Mouse (Mus musculus): ENCODE measurements at regions not wholly inside any gene's neighbourhood (a gene's known extent, or its start where the extent isn't known, plus 50 kb on each side); places are given as distances from the start of the nearest gene placed in this dataset.

DNA sequence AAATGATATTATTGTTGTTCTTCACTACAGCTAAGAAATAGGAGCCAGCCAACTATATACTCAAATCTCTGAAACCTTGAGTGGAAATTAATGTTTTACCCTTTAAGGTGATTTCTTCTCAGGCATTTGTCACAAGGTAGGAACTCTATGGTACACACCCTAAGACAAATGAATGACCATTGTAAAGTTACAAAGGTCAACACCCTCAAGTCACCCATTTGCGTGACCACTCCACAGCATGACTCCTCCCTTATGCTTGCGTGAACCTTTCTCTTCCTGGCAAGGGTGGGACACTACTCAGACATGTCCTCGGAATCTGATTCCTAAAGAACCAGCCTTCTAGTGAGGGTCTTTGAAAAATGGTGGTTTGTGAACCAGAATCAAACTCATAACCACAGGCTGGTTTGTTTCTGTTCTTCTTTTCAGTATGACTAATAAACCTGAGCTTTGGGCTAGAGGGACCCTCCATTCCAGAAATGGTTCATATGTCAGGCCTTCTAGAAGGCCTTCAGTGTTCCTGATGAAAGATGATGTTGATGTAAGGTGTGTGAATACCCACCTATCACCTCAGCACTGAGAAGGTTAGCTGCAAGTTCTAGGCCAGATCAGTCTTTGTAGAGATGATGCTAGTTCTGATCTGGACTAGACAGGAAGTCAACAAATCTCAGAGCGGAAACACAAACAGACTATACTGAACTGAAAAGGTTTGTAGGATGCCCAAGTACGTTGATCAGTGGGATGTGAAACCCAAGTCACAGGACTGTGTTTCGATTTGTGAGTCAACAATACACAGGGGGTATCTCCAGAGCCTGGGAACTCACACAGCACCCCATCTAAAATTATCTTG is 177.7 kb downstream of the Lmo4 start:
- TF ChIP-seq CTCF (conservative IDR thresholded peaks at IDR 0.05; ENCODE audit: insufficient read depth, insufficient read length, low read depth, low read length) = no peak
- TF ChIP-seq POLR2A (IDR thresholded peaks at IDR 0.05; ENCODE audit: low read depth, low read length) = no peak

Measured in kidney, adult 2 months (tissue).